Mouse (Mus musculus) telencephalon, adult 2 months (tissue): Measurements from ENCODE around the gene Etfb.

ENCODE experiments used
- DNase-seq: peaks from one replicate; pipeline ENCODE4 v3.0.0-alpha.2; 2011; ENCODE audit warnings: low read depth, low spot score

The Etfb gene

DNA sequence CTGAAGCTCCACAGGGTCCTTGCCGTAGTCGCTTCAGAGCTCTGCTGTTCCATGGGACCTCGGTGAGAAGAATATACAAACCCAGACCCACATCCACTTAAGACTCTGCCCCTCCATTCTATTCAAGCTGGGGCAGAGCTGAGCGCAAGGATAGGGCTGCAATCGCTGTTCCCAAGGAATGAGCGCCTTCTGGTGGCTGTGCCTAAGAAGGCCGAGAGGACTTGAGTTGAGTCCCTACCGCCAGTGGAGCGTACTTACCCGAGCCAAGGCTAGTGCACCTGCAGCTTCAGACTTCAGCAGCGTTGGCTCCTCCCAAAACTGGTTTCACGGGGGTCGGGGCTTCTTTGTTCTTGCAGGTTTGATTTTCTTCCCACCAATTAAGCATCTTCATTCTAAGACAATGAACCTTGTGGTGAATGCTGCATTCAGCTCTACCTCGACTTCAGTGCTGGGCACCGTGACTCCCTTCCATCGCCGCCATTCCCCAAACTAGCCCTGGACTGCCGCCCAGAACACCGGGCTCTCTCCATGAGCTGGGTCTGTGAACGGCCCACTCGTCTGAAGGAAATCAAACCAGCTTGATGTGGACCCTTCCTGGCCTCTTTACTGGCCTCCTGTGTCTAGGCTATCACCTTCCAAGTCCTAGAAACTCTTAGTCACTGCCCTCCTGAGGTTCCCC, 51.6 kb downstream of the Etfb start:
- peak; percentile 63 for DNase-seq
